Mouse (Mus musculus) megakaryocyte, embryonic 14.5 days (primary cell): ENCODE measurements around the gene Apol11a. TPM values are rescaled to one million over a fixed set of nuclear protein-coding genes. Genes with fewer than 3 reads are reported as not detected.

ENCODE experiments used
- H3K27me3 ChIP-seq: replicated peaks from 2 replicates; pipeline ENCODE3; 2012; ENCODE audit warnings: inconsistent platforms
- H3K36me3 ChIP-seq: replicated peaks from 2 replicates; pipeline ENCODE3; 2012; ENCODE audit warnings: low read length, inconsistent platforms, mixed read lengths
- H3K4me1 ChIP-seq: 2 replicates; pipeline ENCODE4 v1.6.1; 2012; ENCODE audit warnings: inconsistent platforms
- H3K4me3 ChIP-seq: replicated peaks from 2 replicates; pipeline ENCODE3; 2012; ENCODE audit warnings: moderate library complexity, mild to moderate bottlenecking, inconsistent platforms
- H3K9me3 ChIP-seq: 2 replicates; pipeline ENCODE4 v1.6.1; 2012; ENCODE audit warnings: inconsistent platforms
- FLI1 ChIP-seq: IDR thresholded peaks from 2 replicates; pipeline ENCODE4 v1.6.1; 2012; ENCODE audit warnings: low read length, inconsistent platforms, mixed read lengths
- GATA1 ChIP-seq: IDR thresholded peaks from 3 replicates; pipeline ENCODE4 v1.6.1; 2012; ENCODE audit warnings: mixed read lengths, low read length, inconsistent platforms, borderline replicate concordance
- polyA plus RNA-seq: library from polyadenylated mRNA; stranded (reverse); fragments of >175 nt; gene quantifications from 2 replicates; pipeline ENCODE4 v1.2.3, GENCODE M21; 2012; ENCODE audit warnings: low replicate concordance; ENCODE audit not compliant: insufficient read depth

Gene Apol11a
- polyA plus RNA-seq, 1 experiment = not detected

DNA sequence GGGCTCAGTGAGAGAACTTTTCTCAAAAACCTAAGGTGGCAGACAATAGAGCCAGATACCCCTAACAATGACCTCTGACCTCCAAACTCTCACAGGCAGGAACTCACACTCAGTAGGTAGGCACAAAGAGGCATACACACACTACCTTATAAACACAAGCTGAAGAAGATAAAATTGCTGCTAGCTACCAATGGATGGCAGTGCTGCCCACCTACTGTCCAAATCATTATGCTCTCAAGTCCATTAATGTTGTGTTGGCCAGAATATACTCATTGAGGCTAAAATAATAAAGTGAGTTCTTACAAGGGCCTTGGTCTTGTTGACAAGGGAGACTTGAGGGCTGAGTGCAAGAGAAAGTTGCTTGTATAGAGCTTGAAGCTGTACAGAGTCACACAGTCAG, 55.1 kb downstream of the Apol11a start:
- H3K4me3 ChIP-seq = no peak overlapping the region
- TF ChIP-seq GATA1 = no peak
- TF ChIP-seq FLI1 = no peak
- H3K36me3 ChIP-seq = no peaks in the 10 kb centered on the region
- H3K27me3 ChIP-seq = no peaks in the 10 kb centered on the region
- H3K9me3 ChIP-seq = no peaks in the 10 kb centered on the region
- no peaks in the 10 kb centered on the region for H3K4me1 ChIP-seq

Other genes starting within 250 kb of the Apol11a start
- gene Rbfox2, start 201.3 kb upstream of the Apol11a start, polyA plus RNA-seq = 0.76 and 3.6 TPM in 2 replicates
- not detected in 2 replicates for gene Apol7a, start 109.2 kb upstream of the Apol11a start, polyA plus RNA-seq
- gene Apol9a, start 97.1 kb upstream of the Apol11a start, polyA plus RNA-seq = not detected in 2 replicates
- not detected in 2 replicates for gene Apol7b, start 60.8 kb upstream of the Apol11a start, polyA plus RNA-seq
- gene Apol10a, start 31.2 kb upstream of the Apol11a start, polyA plus RNA-seq = not detected in 2 replicates
- not detected in 2 replicates for gene Apol7c, start 25.0 kb downstream of the Apol11a start, polyA plus RNA-seq
- not detected in 2 replicates for gene 1700025B11Rik, start 53.6 kb downstream of the Apol11a start, polyA plus RNA-seq
- gene Apol10b, start 87.9 kb downstream of the Apol11a start, polyA plus RNA-seq = not detected in 2 replicates
- not detected in 2 replicates for gene Gm36245, start 91.0 kb downstream of the Apol11a start, polyA plus RNA-seq
- gene Apol11b, start 135.0 kb downstream of the Apol11a start, polyA plus RNA-seq = 0.37 TPM in 1 of 2 replicates, not detected in the other
- gene Apol7e, start 190.6 kb downstream of the Apol11a start, polyA plus RNA-seq = not detected in 2 replicates
- 1.2 TPM in 1 of 2 replicates, not detected in the other for gene Apol9b, start 220.8 kb downstream of the Apol11a start, polyA plus RNA-seq
- gene Apol8, start 248.7 kb downstream of the Apol11a start, polyA plus RNA-seq = 0.82 and 2.7 TPM in 2 replicates